Mouse (Mus musculus): ENCODE measurements around the gene Gm49450.

DNA sequence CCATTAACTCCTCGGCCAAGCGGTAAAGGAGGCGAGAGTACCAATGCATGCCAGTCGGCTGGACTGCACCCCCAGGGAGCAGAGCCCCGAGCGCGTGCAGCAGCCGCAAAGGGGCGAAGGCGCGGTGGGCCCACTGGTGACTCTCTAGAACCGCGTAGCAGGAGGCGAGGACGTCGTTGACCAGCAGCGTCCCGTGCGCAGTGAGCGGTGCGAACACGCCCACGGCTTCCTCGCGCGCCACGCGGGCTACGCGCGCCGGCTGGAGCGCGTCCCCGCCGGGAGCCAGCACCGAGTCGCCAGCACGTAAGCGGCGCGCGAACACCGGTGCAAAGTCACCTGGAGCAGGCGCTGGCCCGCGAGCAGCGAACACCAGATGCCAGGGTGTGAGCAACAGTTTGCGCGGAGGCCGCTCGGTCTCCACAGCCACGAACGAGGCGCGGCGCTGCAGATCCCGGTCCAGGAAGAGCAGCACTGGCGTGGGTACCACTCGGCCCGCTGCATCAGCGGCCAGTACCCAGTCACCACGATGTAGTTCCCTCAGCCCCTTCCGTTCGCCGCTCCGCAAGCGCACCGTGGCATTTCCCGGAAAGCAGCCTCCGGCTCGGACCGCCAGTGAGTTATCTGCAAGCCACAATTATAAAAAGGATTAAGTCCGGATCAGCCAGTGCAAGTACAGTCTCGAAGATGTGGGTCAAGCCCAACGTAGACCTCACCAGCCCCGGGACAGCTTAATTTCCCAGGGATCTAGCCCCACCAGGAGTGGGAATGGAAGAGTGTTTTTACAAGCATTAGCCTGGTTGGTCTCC is 59.2 kb downstream of the Gm49450 start, which contains the start of gene Rhebl1:
- TF ChIP-seq CTCF (conservative IDR thresholded peaks at IDR 0.05; ENCODE audit: insufficient read depth, insufficient read length, low read depth, low read length), result no peak
- TF ChIP-seq POLR2A (IDR thresholded peaks at IDR 0.05; ENCODE audit: low read depth, low read length), result no peak

Data from kidney, adult 2 months (tissue).